Mouse (Mus musculus): Measurements from ENCODE around the gene Tmem28.
A peak's percentile ranks its signal among the peaks of the same experiment; 100 is the strongest.

Gene Tmem28

GRCm38 (mm10) chrX:99820790-99821395, at the start of gene Tmem28:
TSS of gene Tmem28 (plus strand) at chrX:99821021.
- no peak for DNase-seq (ENCODE audit: low read depth, low spot score)

- DNase-seq (ENCODE audit: low read depth, low spot score) = no peak
Observed at GRCm38 (mm10) chrX:99780308-99780707, 40.5 kb upstream of the Tmem28 start.

GRCm38 (mm10) chrX:99808375-99808774, 12.4 kb upstream of the Tmem28 start:
- DNase-seq (ENCODE audit: low read depth, low spot score) = no peak

- DNase-seq (ENCODE audit: low read depth, low spot score) = no peak
Observed at GRCm38 (mm10) chrX:99819395-99819935, 1.4 kb upstream of the Tmem28 start.

GRCm38 (mm10) chrX:99819936-99820789, 658 bp upstream of the Tmem28 start:
- DNase-seq (ENCODE audit: low read depth, low spot score) = no peak

GRCm38 (mm10) chrX:99842090-99842489, 21.3 kb downstream of the Tmem28 start:
- DNase-seq (ENCODE audit: low read depth, low spot score) = no peak

GRCm38 (mm10) chrX:99853261-99853741, 32.5 kb downstream of the Tmem28 start:
- DNase-seq (ENCODE audit: low read depth, low spot score) = peak; percentile 14

- DNase-seq (ENCODE audit: low read depth, low spot score) = no peak
Observed at GRCm38 (mm10) chrX:99853834-99854233, 33.0 kb downstream of the Tmem28 start.

GRCm38 (mm10) chrX:99872228-99872627, 51.4 kb downstream of the Tmem28 start:
- DNase-seq (ENCODE audit: low read depth, low spot score) = no peak

GRCm38 (mm10) chrX:99872632-99873201, 51.9 kb downstream of the Tmem28 start:
- DNase-seq (ENCODE audit: low read depth, low spot score) = no peak

- DNase-seq (ENCODE audit: low read depth, low spot score) = no peak
Observed at GRCm38 (mm10) chrX:99873259-99873919, 52.6 kb downstream of the Tmem28 start.

GRCm38 (mm10) chrX:99873920-99874296, 53.1 kb downstream of the Tmem28 start:
- no peak for DNase-seq (ENCODE audit: low read depth, low spot score)

GRCm38 (mm10) chrX:99876781-99877180, 56.0 kb downstream of the Tmem28 start:
- DNase-seq (ENCODE audit: low read depth, low spot score) = no peak

- DNase-seq (ENCODE audit: low read depth, low spot score) = no peak
Observed at GRCm38 (mm10) chrX:99883396-99883795, 62.6 kb downstream of the Tmem28 start.
